Mouse (Mus musculus): ENCODE results near the gene Mospd3.

Mospd3 gene

DNA sequence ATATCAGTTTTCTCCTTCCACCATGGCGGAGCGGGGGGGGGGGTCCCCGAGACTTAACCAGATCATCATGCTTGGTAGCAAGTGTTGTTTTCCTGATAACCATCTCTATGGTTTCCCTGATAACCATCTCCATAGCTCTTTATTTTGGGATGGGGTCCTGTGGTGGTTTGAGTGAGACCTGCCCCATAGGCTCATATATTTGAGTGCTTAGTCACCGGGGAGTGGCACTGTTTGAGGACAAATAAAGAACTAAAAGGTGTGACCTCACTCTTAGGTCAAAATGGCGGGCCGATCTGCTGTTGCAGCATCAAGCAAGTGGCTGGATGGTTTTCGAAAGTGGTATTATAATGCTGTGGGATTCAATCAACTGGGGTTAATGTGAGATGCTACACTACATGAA lies 14.5 kb upstream of the Mospd3 start:
- DNase-seq (ENCODE audit: low read depth, low spot score), result peak; percentile 33

DNA sequence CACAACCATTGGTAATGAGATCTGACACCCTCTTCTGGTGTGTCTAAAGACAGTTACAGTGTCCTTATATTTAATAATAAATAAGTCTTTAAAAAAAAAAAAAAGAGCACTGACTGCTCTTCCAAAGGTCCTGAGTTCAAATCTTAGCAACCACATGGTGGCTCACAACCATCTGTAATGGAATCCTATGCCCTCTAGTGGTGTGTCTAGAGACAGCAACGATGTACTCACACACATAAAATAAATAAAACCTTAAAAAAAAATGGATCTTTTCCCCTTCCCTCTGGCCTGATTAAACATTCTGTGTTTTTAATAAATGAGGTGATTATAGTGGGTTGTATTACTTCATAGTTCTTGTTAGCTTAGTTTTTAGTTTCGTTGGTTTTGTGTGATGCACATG lies 14.1 kb upstream of the Mospd3 start:
- peak; percentile 50 for DNase-seq (ENCODE audit: low read depth, low spot score)

DNA sequence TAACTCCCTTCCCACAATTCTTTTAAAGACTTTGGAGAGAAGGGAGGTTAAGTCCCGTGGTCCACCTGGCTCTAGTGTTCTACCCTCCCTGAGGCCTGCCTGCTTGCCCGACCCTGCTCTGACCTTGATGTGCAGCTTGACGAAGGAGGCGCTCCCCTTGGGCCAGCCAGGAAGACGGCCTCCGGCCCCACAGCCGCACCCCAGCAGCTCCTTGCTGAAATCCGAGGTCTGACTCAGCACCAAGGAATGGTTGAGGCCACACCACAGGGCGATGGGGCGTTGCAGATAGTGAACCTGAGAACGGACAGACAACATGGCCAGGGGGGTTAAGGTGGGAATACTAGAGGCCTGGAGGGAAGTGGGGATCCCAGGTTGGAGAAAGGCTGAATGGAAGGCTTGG lies 12.7 kb upstream of the Mospd3 start, which contains the start of gene Pcolce:
Pcolce (minus strand) TSS at position 235 of the 400 bp plus-strand sequence.
- peak; percentile 98 for DNase-seq (ENCODE audit: low read depth, low spot score)

DNA sequence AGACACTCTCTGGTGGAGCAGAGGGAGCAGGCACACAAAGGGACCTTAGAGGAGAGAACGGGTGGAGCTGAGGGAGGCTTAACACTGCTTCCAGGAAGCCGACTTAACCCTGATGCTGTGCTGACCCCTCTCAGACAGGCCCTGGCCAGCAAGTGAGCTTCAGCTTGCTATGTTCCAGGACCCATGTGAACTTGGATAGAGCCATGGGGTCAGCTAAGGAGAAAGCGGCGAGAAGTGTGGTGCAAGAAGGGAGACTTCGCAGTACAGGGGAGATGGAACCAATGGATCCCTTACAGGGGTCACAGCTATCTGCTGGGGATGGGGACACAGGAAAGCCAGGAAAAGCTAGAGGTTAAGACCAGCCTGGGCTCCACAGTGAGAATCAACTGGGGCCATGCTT lies 12.2 kb upstream of the Mospd3 start:
- DNase-seq (ENCODE audit: low read depth, low spot score), result no peak

DNA sequence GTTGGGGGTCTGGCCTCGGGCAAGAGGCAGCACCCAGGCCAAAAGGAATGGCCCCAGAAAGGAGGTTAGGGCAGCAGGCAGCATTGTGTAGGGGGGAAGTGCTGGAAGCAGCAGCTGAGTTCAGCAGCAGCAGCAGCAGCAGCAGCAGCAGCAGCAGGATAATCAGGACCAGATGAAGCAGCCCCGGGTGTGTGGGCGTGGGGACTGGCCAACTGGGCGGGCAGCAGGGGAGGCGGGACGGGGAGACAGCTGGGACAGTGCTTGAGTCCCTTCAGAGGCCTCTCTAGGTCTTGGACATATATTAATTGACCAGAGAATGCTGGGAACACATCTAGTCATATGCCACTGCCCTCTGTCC lies 10.4 kb upstream of the Mospd3 start:
- peak; percentile 96 for DNase-seq (ENCODE audit: low read depth, low spot score)

DNA sequence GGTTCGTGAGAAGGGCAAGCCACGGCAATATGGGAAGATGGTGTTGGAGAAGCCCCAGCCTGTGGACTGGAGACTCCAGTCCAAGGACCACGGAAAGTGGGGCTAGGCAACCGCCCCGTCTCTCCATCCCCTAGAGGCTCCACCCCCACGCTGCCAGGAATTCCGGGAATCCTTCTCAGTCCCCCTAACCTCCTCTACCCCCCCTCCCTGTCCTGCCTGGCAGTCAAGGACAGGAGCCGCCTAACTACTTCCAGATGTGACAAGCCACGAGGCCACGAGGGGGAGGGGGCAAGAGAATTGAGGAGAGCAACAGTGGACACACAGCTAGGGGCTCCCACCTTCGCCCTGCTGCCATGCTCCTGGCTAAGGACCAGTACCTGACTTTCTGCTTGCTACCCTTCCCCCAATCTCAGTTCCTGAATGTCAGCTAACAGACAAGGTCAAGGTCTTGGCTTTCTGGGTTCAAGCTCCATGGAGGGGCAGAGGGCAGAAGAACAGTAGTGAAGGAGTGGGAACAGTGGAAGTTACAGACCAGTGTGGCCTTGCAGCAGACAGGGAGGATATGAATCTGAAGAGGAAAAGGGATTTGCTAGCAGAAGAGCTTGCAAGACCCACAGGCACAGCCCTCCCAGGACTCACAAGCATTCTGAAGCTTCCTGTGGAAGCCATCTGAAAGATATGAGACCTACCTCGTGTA lies 9.8 kb upstream of the Mospd3 start:
- peak; percentile 98 for DNase-seq (ENCODE audit: low read depth, low spot score)

DNA sequence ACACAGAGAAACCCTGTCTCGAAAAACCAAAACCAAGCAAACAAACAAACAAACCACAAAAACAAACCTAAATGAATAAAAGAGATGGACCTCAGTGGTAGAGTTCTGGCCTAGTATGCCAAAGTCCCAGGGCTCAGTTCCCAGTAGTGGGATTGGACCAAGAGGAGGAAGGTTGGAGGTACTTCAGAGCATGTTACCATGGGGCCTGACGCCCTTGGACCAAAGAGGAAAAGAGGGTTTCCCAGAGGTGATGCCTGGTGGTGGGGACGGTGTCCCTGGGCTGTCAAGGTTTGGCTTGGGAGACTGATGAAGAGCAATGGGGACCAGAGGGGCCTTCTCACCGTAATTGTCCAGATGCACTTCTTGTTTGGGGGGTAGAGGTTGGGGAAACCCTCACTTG lies 9.2 kb upstream of the Mospd3 start:
- DNase-seq (ENCODE audit: low read depth, low spot score), result peak; percentile 56

DNA sequence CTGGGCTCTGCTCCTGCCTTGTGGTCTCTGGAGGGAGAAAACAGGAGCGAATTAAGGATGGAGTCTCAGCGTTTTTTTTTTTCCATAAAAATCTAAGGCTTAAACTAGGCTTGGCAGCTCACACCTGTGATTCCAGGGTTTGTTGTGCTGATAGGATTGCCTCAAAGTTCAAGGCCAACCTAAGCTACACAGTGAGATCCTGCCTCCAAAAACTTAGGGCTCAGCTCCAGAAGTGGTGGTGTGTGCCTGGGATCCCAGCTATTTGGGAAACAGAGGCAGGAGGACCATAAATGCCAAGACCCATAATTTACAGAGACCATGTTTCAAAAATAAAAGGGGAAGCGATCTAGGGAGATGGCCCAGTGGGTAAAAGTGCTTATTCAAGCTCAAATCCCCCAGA lies 8.4 kb upstream of the Mospd3 start:
- DNase-seq (ENCODE audit: low read depth, low spot score), result no peak

DNA sequence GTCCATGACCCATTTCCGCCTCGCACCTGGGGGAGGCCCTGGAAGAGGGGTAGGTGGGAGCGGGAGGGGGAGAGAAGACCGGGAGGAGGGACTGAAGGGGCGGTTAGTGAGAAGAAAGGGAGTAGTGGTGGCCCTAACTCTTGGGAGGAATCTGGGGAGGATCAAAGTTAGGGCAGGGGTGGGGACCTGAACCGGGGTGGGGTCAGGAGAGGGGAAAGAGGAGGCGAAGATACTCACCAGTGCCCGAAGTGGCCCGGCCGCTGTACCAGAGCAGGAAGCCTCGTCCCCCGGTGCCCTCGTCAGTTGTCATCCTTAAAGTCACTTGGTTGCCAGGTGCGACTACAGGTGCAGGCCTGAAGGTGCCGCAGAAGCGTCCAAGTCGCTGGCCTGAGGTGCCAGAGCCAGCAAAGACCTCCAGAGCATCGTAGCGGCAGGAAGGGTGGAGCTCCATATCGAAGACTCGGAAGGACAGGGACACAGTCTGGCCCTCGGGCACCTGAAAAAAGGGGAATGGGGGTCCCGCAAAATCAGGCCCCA lies 7.9 kb upstream of the Mospd3 start:
- DNase-seq (ENCODE audit: low read depth, low spot score), result no peak

DNA sequence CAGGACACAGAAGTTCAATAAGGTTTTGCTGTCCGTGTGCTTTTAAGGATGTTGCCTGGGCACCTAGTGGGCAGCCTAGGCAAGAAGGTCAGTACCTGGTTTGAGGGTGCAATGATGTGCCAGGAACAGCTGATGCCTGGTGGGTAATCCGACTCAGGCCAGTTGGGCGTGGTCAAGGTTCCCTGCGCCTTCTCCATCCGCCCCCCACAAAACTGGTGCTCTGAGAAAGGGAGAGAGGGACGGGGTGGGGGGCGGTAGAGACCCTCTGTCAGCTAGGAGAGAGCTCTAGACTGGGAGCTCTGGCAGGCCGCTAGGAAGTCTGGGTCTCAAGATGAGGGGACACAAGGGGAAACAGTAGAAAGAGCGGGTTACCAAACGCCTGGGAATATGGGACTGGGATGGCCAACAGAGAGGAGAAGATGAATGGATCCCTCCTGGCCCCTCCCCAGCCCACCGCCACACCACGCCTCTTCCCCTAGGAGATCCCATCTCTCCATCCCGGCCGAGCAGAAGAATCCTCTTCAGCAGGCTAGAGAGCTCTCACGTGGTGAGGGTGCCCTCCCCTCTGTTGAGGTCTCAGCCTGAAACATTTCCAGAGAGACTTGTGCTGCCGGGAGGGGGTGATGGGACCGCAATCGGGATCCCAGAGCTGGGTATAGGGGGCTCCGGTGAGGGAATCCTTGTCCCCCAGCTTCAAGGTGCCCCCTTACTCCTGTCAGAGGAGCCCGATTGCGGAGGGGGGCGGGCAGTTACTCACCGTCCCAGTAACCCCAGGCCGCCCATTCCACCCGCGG lies 7.2 kb upstream of the Mospd3 start:
- no peak for DNase-seq (ENCODE audit: low read depth, low spot score)

DNA sequence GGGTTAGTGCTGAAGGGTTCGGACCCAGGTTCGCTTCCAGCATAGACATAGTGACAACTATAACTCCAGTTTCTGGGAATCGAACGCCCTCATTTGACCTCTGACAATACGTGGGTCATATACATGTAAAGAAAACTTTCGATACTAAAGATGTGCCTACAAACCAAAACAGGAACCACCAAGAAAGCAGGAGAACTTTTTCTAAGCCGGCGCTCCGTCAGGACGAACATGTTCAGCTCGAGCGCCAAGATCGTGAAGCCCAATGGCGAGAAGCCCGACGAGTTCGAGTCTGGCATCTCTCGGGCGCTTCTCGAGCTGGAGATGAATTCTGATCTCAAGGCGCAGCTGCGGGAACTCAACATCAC lies 489 bp upstream of the Mospd3 start:
- DNase-seq (ENCODE audit: low read depth, low spot score), result no peak

DNA sequence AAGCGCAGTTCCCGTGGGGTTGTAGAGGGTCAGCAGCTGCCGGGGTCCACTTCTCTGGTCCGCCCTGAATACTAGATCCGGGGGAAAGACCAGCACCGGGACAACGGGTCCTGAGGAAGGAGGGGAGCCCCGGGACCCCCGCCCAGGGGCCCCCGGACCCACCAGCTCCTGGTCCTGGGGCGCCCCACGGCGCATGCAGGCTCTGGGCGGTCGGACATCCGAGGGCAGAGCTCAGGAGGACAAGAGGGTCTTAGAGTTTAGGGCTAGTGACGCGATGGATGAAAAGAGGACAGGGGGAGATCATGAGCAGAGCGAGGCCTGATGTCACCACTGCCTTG lies 608 bp downstream of the Mospd3 start:
- no peak for DNase-seq (ENCODE audit: low read depth, low spot score)

DNA sequence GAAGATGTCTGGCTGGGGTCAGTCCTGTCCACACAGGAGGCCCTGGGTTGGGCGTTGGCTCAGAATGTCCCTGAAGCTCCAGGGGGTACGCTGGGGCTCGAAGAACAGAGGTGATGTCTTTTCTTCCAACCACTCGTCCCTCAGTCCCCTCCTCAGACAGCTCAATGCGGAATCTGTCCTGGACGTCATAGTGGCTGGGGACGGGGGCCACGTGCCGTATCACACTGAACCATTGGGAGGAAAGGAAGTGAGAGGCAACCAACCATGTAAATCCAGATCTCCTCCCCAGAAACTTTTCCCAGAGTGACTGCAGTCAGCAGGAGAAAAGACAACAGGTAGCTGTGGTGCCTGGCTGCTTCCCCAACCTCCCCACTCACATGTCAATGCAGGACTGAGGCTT lies 1.3 kb downstream of the Mospd3 start:
- DNase-seq (ENCODE audit: low read depth, low spot score), result no peak

DNA sequence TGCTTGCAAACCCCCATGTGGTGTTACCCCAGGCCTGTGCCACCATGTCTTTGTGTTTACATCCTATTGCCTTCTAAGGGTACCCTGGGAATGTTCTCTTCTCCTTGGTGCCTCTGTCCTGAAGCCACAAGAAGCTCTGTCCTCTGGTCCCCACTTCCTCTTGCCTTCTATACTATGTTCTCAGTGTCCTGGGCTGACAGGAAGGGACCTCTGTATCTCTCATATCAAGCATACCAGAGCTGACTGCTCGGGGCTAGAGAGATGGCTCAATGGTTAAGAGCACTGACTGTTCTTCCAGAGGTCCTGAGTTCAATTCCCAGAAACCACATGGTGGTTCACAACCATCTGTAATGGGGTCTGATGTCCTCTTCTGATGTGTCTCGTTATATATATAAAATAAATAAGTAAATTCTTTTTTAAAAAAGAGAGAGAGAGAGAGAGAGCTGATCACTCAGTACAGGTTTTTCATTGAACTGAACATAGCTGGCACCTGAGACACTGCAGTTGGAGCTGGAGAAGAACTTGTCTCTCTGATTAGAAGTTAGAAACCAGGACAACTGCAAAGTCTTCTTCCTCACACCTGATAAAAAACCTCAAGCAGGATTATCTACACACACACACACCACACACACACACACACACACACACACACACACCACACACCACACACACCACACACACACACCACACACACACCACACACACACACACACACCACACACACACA lies 2.6 kb downstream of the Mospd3 start:
- no peak for DNase-seq (ENCODE audit: low read depth, low spot score)

DNA sequence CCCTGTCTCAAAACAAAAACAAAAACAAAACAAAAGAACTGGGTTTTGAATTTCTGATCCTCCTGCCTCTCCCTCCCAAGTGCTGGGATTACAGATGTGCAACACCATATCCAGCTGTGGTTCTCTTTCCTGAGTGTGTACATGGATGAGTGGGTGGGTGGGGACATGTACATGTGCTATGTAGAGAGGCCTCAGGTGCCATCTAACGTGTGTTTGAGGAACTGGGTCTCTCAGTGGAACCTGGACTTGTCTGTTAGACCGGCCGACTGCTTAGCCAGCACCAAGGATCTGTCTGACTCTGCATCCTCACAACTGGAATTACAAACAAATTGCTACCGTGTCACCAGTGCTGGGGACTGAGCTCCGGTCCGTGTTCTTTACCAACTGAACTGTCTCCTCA lies 3.2 kb downstream of the Mospd3 start:
- no peak for DNase-seq (ENCODE audit: low read depth, low spot score)

DNA sequence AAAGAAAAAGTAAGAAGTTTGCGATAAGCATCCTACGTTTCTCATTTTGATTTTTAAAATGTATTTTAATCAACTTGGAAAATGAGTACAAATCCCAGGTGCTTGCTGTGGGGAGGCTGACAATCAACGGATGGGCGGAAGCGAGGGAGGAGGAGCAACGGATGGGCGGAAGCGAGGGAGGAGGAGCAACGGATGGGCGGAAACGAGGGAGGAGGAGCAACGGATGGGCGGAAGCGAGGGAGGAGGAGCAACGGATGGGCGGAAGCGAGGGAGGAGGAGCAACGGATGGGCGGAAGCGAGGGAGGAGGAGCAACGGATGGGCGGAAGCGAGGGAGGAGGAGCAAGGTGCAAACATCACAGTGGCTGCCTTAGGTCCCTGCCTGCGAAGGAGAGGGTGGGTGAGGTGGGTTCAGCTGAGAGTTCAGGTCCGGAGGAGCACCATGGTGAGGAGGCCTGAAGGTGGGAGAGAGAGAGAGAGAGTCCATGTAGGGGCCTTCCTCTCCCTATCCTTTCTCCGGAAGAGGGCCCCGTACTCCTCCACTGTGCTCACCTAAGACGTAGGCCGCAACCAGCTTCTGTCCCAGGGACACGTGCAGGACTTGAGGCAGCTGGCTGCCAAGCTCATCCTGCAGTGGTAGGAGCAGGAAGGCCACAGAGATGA lies 4.1 kb downstream of the Mospd3 start:
- DNase-seq (ENCODE audit: low read depth, low spot score), result no peak

DNA sequence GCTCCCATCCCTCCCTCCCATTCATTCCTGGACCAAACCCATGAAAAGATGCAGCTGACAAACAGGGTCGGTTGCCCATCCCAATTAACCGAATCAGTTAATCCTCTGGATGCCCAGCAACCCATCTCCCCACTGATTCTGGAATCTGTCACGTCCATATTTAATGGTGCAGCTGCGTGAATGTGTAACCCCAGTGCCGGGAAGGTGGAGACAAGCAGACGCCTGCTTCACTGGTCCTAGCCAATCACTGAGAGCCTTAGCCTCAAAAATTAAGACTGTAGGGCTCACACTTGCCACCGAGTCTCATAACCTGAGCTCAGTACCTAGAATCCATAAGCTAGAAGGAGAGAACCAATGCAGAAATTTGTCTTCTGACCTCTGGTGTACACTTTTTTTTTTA lies 4.9 kb downstream of the Mospd3 start:
- no peak for DNase-seq (ENCODE audit: low read depth, low spot score)

DNA sequence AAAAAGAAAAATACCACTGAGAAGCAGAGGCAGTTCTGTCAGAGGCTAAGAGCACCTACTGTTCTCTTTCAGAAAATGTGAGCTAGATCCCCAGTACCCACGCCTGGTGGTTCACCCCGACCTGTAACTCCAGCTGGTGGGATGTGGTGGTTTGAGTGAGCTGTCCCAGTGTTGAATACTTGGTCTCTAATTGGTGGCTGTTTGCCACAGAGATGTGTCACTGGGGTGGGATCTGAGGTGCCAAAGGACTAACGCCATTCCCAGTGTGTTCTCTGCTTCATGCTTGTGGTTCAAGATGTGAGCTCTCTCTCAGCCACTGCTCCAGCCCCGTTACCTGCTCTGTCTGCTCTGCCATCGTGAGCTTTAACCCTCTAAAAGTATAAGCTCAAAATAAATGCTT lies 10.4 kb downstream of the Mospd3 start:
- DNase-seq (ENCODE audit: low read depth, low spot score), result peak; percentile 42

DNA sequence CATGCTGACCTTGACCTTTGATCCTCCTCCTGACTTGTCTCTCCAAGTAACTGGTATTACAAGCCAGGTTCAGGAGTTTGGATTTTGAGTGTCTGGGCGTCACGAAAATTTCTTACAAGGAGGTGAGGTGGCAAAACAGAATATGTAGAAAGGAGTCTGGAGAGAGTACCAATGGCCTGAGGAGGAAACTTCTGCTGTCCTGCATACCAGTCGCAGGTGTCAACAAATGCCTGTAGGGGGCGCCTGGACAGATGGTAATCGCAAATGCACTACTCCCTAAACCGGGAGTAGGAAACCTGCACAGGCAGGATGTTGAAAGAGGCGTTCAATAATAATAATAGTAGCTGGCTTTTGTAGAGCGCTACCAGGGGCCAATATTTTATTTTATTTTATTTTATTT lies 15.9 kb downstream of the Mospd3 start:
- DNase-seq (ENCODE audit: low read depth, low spot score), result peak; percentile 75

DNA sequence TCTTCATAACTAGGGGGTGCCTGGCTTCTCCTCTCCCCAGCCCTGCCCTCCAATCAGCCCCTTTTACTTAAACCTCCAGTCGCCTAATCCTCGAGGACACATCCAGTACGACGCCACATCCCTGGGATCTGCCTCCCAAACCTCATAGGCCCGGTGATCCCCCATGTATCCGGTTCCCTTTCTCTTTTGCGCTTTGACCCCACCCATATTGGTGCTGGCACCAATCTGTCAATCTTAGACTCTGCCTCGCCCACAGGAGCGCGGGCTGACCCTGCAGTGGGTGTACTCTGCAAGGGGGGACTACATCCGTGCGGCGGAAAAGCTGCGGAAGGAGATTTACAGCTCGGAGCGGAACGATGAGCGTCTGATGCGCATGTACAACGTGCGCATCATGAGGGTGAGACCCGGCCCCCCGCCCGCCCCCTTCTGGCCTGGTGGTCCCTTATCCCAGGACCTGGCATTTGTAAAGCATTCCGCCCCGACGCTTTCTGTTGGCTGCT lies 17.1 kb downstream of the Mospd3 start:
- no peak for DNase-seq (ENCODE audit: low read depth, low spot score)

DNA sequence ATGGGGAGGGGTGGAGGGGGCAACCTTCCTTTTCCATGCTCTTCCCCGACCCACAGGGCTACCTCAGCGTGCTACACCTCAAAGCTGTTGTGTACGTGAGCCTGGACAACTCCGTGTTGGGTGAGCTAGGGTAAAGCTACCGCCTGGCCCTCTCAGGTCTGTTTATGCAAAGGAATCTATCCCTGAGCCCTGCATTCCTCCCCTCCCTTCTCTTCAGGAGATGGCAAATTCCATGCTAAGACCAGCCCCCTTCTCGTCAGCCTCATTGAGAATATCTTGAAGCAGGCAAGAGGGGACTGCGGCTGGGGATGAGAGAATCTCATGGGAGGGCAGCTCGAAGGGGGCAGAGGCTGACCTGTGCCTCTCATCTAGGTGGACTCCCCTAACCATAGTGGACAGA lies 18.2 kb downstream of the Mospd3 start:
- DNase-seq (ENCODE audit: low read depth, low spot score), result no peak

DNA sequence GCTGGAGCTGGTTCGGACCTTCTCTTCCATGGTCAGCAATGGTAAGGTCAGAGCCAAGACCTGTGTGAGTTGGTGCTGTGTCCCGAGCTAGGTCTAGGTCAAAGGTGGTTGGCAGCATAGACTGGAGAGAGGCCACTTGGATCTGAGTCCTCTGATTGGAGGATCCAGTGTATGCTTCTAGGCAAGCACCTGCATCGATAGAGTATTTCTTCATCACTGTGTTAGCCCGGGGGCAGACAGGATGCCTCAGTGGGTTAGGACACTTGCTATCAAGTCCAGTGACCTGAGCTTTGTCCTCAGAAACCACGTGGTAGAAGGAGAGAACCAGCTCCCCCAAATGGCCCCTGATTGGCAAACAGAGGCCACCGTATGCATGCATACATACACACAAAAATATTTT lies 20.6 kb downstream of the Mospd3 start:
- no peak for DNase-seq (ENCODE audit: low read depth, low spot score)

Data from 3T3-L1 (cell line).